Mouse (Mus musculus) small intestine, adult 2 months (tissue): ENCODE data around the gene Il1rapl2.

Experiments
- CTCF ChIP-seq: fragments of 200-500 bp; IDR thresholded peaks from 2 replicates; pipeline ENCODE4 v1.5.1; 2012; ENCODE audit warnings: low read depth, mild to moderate bottlenecking, control low read depth, inconsistent platforms, low read length, moderate library complexity, mixed read lengths; ENCODE audit not compliant: insufficient replicate concordance, insufficient read length; ENCODE audit errors: extremely low read depth
- POLR2A ChIP-seq: fragments of 200-500 bp; IDR thresholded peaks from 2 replicates; pipeline ENCODE4 v1.6.1; 2012; ENCODE audit warnings: low read depth, mild to moderate bottlenecking, control low read depth, inconsistent platforms, low read length, moderate library complexity

GRCm38 (mm10) chrX:138234626-138235025 lies 664.2 kb downstream of the Il1rapl2 start:
- TF ChIP-seq POLR2A (no peak), CTCF (no peak)
